Mouse (Mus musculus) MEL (cell line): ENCODE measurements at regions not wholly inside any gene's neighbourhood (a gene's known extent, or its start where the extent isn't known, plus 50 kb on each side); places are given as distances from the start of the nearest gene placed in this dataset.

Experiments
- BHLHE40 ChIP-seq: IDR thresholded peaks from 2 replicates; pipeline ENCODE4 v1.6.1; 2012; ENCODE audit warnings: low read depth, mild to moderate bottlenecking, inconsistent platforms, low read length, improper control_type of control experiment, borderline replicate concordance
- CTCF ChIP-seq, 3 experiments: IDR thresholded peaks in 2 of 3; conservative IDR thresholded peaks in 1 of 3; 2 replicates each; pipeline ENCODE4 v1.5.1; 2011 to 2012; ENCODE audit warnings: low read length in 3 of 3, low read depth in 2 of 3, mild to moderate bottlenecking in 2 of 3, improper control_type of control experiment in 1 of 3, inconsistent platforms in 1 of 3, mixed read lengths in 1 of 3, moderate library complexity in 1 of 3; ENCODE audit not compliant: control insufficient read depth in 1 of 3, insufficient read depth in 1 of 3, poor library complexity in 1 of 3, severe bottlenecking in 1 of 3
- GATA1 ChIP-seq: IDR thresholded peaks from 2 replicates; pipeline ENCODE4 v1.6.1; 2011; ENCODE audit warnings: low read depth, low read length, improper control_type of control experiment
- HCFC1 ChIP-seq: IDR thresholded peaks from 2 replicates; pipeline ENCODE4 v1.6.1; 2012; ENCODE audit warnings: low read depth, mild to moderate bottlenecking, inconsistent platforms, low read length, improper control_type of control experiment, moderate library complexity
- MEF2A ChIP-seq: IDR thresholded peaks from 2 replicates; pipeline ENCODE4 v1.6.1; 2014; ENCODE audit warnings: low read depth, mild to moderate bottlenecking, inconsistent platforms, low read length, improper control_type of control experiment; ENCODE audit not compliant: poor library complexity, insufficient replicate concordance, severe bottlenecking; ENCODE audit errors: extremely low read depth
- POLR2A ChIP-seq, 2 experiments: IDR thresholded peaks; 2 replicates each; pipeline ENCODE4 v1.6.1; 2011 to 2012; ENCODE audit warnings: low read length in 2 of 2, mild to moderate bottlenecking in 2 of 2, control low read depth in 1 of 2, improper control_type of control experiment in 1 of 2, low read depth in 1 of 2, moderate library complexity in 1 of 2; ENCODE audit not compliant: control insufficient read depth in 1 of 2, insufficient read depth in 1 of 2, poor library complexity in 1 of 2
- RAD21 ChIP-seq: IDR thresholded peaks from 2 replicates; pipeline ENCODE4 v1.6.1; 2011; ENCODE audit warnings: mild to moderate bottlenecking, low read depth, low read length, improper control_type of control experiment
- RCOR1 ChIP-seq: IDR thresholded peaks from 2 replicates; pipeline ENCODE4 v1.6.1; 2012; ENCODE audit warnings: low read depth, mild to moderate bottlenecking, inconsistent platforms, low read length, improper control_type of control experiment
- SIN3A ChIP-seq: IDR thresholded peaks from 2 replicates; pipeline ENCODE4 v1.6.1; 2012; ENCODE audit warnings: low read length, improper control_type of control experiment, inconsistent platforms
- TBP ChIP-seq: IDR thresholded peaks from 2 replicates; pipeline ENCODE4 v1.8.0; 2011; ENCODE audit warnings: low read depth, low read length, improper control_type of control experiment
- ZMIZ1 ChIP-seq: IDR thresholded peaks from 2 replicates; pipeline ENCODE4 v1.6.1; 2012; ENCODE audit warnings: low read depth, mild to moderate bottlenecking, inconsistent platforms, low read length, improper control_type of control experiment, moderate library complexity

DNA sequence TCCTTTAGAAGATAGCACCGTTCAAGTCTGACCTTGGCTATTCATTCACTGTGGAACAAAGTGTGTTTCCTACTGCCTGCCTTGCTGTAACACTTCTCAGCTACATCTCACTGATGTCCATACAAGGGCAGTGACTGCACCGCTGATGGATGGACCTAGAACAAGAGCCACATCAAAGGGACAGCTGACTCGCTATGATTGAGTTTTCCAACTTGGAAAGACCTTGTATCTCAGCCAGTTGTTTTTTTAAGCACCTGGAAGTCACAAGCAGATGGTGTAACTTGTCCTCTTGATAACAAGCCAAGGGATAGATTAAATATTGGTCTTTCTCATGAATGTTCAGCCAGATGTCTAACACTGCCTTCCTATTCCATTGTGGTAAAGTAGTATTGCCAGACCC, 184.9 kb upstream of the Dio2 start:
- TF ChIP-seq ZMIZ1 (no peak), RCOR1 (no peak), BHLHE40 (no peak), GATA1 (no peak), SIN3A (no peak), CTCF (IDR thresholded peaks at IDR 0.05 in 2 of 3, conservative IDR thresholded peaks at IDR 0.05 in 1 of 3; ENCODE audit: control insufficient read depth in 1 of 3, insufficient read depth in 1 of 3, low read depth in 2 of 3, low read length in 3 of 3, poor library complexity in 1 of 3, severe bottlenecking in 1 of 3) (no peak), HCFC1 (no peak), POLR2A (IDR thresholded peaks at IDR 0.05; ENCODE audit: control insufficient read depth in 1 of 2, insufficient read depth in 1 of 2, low read depth in 1 of 2, low read length in 2 of 2, poor library complexity in 1 of 2) (no peak), TBP (no peak), MEF2A (no peak), RAD21 (no peak)
